ENCODE assay signal across 8 mouse cellular contexts in the genomic region with DNA sequence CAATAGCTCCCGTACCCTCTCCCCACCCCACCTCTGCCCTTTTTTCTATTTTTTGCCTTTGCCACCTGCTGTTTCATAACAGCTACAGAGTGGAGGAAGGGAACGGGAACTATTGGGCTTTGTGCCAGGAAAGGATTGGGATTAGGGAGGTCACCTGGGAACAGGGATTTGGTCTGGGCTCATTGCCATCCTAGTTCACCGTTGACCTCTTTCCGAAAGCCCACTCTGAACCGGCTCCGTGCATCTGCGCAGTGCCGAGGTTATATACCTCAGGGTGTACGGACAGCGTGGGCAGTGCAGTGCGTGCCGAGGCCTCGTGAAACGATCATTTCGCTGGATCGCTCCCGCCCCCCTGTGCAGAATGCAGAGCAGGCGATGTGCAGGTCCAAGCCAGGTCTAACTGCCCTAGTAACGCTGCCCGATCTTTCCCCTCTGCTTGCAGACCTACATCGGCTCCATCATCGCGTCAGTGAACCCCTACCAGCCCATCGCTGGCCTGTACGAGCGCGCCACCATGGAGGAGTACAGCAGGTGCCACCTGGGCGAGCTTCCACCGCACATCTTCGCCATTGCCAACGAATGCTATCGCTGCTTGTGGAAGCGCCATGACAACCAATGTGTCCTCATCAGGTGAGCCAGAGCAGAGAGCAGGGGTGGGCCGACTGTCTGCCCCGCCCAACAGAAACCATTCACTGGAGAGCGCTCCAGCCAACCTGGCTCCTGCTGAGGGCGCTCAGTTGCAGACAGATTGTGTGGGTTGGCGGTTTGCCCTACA.
DNase-seq lines count a peak whose midpoint lies in the region; ATAC-seq and TF ChIP-seq lines count a peak whose summit lies in the region.

No protein-coding gene starts in this region.

- 78% methylated on average over 38 of the region's 38 CpGs for WGBS in liver, embryonic 13.5 days (ENCODE audit: insufficient replicate concordance)
- 77% methylated on average over 38 of the region's 38 CpGs for WGBS in liver, embryonic 12.5 days (ENCODE audit: insufficient replicate concordance)
- 41% methylated on average over 38 of the region's 38 CpGs for WGBS in forebrain, embryonic 15.5 days

- peaks cover 76% of the 10 kb centered on the region for H3K79me2 ChIP-seq in myocyte (ENCODE audit: control insufficient read depth, insufficient read depth)

- H3K4me3 ChIP-seq in liver, embryonic 13.5 days (replicated peaks): no peak overlapping the region
- H3K4me3 ChIP-seq in liver, embryonic 12.5 days: no peak overlapping the region
- peak overlapping the region; percentile 38 for H3K4me3 ChIP-seq in forebrain, embryonic 15.5 days
- H3K4me3 ChIP-seq in myocyte: no peak overlapping the region

- no peaks in the 10 kb centered on the region for H3K9me3 ChIP-seq in liver, embryonic 13.5 days (replicated peaks)
- no peaks in the 10 kb centered on the region for H3K9me3 ChIP-seq in liver, embryonic 12.5 days (replicated peaks)
- H3K9me3 ChIP-seq in forebrain, embryonic 15.5 days: no peaks in the 10 kb centered on the region

- no peak overlapping the region for H3ac ChIP-seq in myocyte (ENCODE audit: control insufficient read depth, insufficient read length)

- H3K27me3 ChIP-seq in liver, embryonic 13.5 days: no peaks in the 10 kb centered on the region
- H3K27me3 ChIP-seq in liver, embryonic 12.5 days (replicated peaks): no peaks in the 10 kb centered on the region
- H3K27me3 ChIP-seq in forebrain, embryonic 15.5 days: 0 out of 2 replicates have a peak, but pooled peaks cover 4% of the 10 kb centered on the region
- no peaks in the 10 kb centered on the region for H3K27me3 ChIP-seq in myocyte (ENCODE audit: control insufficient read depth, insufficient read depth, insufficient read length)

- no peaks in the 10 kb centered on the region; the same call in 1 of the 2 replicates for H3K36me3 ChIP-seq in liver, embryonic 13.5 days
- peaks cover 4% of the 10 kb centered on the region; the same call in 1 of the 2 replicates for H3K36me3 ChIP-seq in liver, embryonic 12.5 days
- no peaks in the 10 kb centered on the region for H3K36me3 ChIP-seq in forebrain, embryonic 15.5 days
- H3K36me3 ChIP-seq in myocyte (ENCODE audit: control insufficient read depth, insufficient read depth): peaks cover 21% of the 10 kb centered on the region

- no peak overlapping the region for H3K27ac ChIP-seq in liver, embryonic 13.5 days
- no peak overlapping the region for H3K27ac ChIP-seq in liver, embryonic 12.5 days
- H3K27ac ChIP-seq in forebrain, embryonic 15.5 days (replicated peaks): no peak overlapping the region

- peaks cover 11% of the 10 kb centered on the region for H3K4me1 ChIP-seq in liver, embryonic 13.5 days (replicated peaks)
- H3K4me1 ChIP-seq in liver, embryonic 12.5 days: peaks cover 8% of the 10 kb centered on the region
- H3K4me1 ChIP-seq in forebrain, embryonic 15.5 days: peaks cover 25% of the 10 kb centered on the region

- H3K9ac ChIP-seq in liver, embryonic 13.5 days: no peak overlapping the region
- H3K9ac ChIP-seq in liver, embryonic 12.5 days: no peak overlapping the region
- peak overlapping the region; percentile 40 for H3K9ac ChIP-seq in forebrain, embryonic 15.5 days (replicated peaks)

- H3K4me2 ChIP-seq in liver, embryonic 13.5 days: no peak overlapping the region
- no peak overlapping the region for H3K4me2 ChIP-seq in liver, embryonic 12.5 days
- H3K4me2 ChIP-seq in forebrain, embryonic 15.5 days (replicated peaks): peak overlapping the region; percentile 65
- no peak overlapping the region for H3K4me2 ChIP-seq in myocyte (ENCODE audit: low read depth)

- ATAC-seq in liver, embryonic 13.5 days (ENCODE audit: low read depth): peak; percentile 40; the same call in 1 of the 2 replicates
- ATAC-seq in liver, embryonic 12.5 days: no peak
- ATAC-seq in forebrain, embryonic 15.5 days (replicated peaks): peak; percentile 67

- DNase-seq in liver, embryonic 13.5 days: no peak
- peak; percentile 63 for DNase-seq in layer of hippocampus, adult 9-11 months
- DNase-seq in yolk sac, embryonic 10.5 days (ENCODE audit: low spot score): no peak
- no peak for DNase-seq in adrenal gland, postnatal 14 days
- DNase-seq in adrenal gland, postnatal 36 days: no peak

- peak; percentile 35 for TF ChIP-seq POLR2A in myocyte (IDR thresholded peaks at IDR 0.05; ENCODE audit: insufficient read length, low read depth)

TF ChIP-seq in myocyte, 11 proteins besides CTCF, POLR2A, EP300 and RAD21:
- no peak for TF ChIP-seq E2F4 (IDR thresholded peaks at IDR 0.05; ENCODE audit: insufficient read depth)
- peak in 1 of 3 experiments; percentile 1 for TF ChIP-seq MYOD1 (IDR thresholded peaks at IDR 0.05; ENCODE audit: control insufficient read depth in 1 of 3, insufficient read length in 2 of 3, low read depth in 2 of 3)
- TF ChIP-seq POLR2AphosphoS2 (IDR thresholded peaks at IDR 0.05; ENCODE audit: insufficient read length, low read depth): peak; percentile 50
